Mouse (Mus musculus) stomach, postnatal 0 days (tissue): Measurements from ENCODE around the gene Ptpn1.

Experiments used
- CTCF ChIP-seq: IDR thresholded peaks from 2 replicates; pipeline ENCODE4 v1.5.1; 2016; ENCODE audit warnings: antibody characterized with exemption, low read depth, mild to moderate bottlenecking, moderate library complexity
- EP300 ChIP-seq: optimal IDR thresholded peaks from 2 replicates; pipeline ENCODE3; 2016; ENCODE audit warnings: antibody characterized with exemption

DNA sequence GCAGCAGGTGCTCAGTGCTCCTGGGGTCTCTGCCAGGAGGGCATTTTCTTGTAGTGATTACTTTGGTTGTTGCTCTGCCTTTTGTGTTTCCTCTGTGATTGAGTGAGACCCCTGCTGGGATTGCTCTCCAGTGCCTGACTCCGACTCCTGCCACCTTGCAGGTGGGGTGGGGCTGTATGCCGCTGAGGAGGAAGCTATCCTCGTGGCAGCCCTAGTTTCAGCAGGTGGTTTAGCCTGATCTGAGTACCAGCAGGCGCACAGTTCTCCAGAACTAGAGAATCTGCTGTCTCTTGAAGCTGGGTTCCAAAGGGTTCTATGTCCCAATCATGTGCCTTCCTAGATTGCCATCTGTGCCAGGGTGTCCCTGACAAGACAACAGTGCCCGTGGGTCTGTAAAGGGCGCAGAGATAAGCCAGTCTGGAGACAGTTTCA is 9.9 kb downstream of the Ptpn1 start:
- no peak for TF ChIP-seq CTCF
- no peak for TF ChIP-seq EP300
